Mouse (Mus musculus) liver, adult 2 months (tissue): ENCODE measurements around the gene Gm14137.

Experiments used
- CTCF ChIP-seq: fragments of 200-500 bp; IDR thresholded peaks from 2 replicates; pipeline ENCODE4 v1.5.1; 2011; ENCODE audit warnings: low read depth, low read length, control low read depth
- POLR2A ChIP-seq: fragments of 200-500 bp; IDR thresholded peaks from 2 replicates; pipeline ENCODE4 v1.6.1; 2011; ENCODE audit warnings: low read length, control low read depth; ENCODE audit not compliant: insufficient read depth; ENCODE audit errors: extremely low read depth

GRCm38 (mm10) chr2:119166901-119167865, 7.1 kb upstream of the Gm14137 start, which contains the start of gene Gchfr:
- TF ChIP-seq CTCF (no peak), POLR2A (0 out of 2 replicates have a peak, but pooled peaks have one; percentile 39)
